Mouse (Mus musculus): ENCODE measurements around the gene Slc7a11.

Gene Slc7a11

DNA sequence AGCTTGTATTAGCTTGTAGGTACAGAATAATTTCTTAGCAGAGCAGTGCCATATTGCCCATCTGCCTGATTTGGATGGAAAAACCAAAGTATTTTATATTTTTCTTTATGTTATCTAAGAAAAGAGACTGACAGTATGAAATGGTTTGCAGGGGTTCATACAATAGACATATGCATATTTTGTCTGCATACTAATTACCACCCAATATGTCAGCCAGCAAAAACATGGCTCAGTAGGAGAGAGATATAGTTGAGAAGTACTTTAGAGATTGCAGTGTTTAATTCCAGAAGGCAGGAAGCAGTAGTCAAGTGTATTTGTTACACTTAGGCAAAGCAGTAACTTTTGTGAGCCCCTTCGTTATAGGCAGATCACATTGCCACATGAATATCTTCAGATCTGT lies 182.7 kb downstream of the Slc7a11 start:
- in situ Hi-C loops (cut with MboI; ENCODE audit: low pct_unique_long_range_greater_than_20kb in 1 of 2, low sequenced_read_pairs in 2 of 2, unreplicated experiment in 1 of 2), result no loop called here

DNA sequence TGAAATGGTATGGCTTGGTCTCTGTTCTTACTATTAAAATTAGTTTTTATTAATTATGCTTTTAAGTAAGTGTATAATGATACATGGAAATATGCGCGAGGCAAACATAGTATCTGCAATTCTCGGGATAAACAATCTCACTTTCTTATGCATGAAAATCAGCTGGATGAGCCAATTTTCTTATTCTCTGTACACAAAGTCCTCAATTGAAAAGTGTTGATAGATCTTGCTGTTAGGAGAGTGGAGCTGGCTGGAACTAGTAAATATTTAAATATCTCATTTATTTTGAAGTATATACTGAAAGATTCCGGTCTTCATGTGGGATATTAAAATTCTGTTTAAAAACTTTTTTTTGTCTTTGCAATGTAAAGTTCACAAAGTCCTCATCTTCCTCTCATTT lies 184.6 kb downstream of the Slc7a11 start:
- in situ Hi-C loops (cut with MboI; ENCODE audit: low pct_unique_long_range_greater_than_20kb in 1 of 2, low sequenced_read_pairs in 2 of 2, unreplicated experiment in 1 of 2), result no loop called here

DNA sequence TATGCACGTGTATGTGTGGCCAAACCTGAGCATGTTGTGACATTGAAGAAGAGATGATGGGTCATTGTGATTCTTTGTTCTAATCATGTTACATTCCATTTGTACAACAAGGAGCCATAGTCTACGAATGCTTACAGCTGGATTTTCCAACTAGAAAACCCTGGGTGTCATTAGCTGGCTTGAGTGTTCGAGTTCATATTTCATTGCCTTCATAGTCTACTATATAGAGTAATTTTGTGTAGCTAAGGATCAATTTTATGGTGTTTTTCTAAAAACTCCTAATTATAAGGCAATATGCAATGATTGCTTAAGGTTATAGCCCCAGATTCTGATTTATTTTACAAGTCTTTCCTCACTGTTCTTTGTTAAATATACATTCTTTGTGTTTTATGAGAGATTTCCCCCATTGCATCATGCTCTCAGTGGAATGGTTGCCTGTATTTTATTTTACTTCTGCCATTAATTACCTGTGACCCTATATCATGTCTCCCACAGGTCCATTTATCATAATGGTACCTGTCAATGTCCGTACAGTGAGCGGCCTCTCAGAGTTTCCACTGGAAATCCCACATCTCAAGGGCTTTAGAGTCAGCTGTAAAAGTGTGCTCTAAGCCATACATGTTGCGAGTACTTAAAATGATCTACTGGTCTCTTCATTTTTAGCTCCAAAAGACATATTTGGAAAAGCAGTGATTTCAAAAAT lies 193.7 kb downstream of the Slc7a11 start:
- in situ Hi-C loops (cut with MboI; ENCODE audit: low pct_unique_long_range_greater_than_20kb in 1 of 2, low sequenced_read_pairs in 2 of 2, unreplicated experiment in 1 of 2), result no loop called here

DNA sequence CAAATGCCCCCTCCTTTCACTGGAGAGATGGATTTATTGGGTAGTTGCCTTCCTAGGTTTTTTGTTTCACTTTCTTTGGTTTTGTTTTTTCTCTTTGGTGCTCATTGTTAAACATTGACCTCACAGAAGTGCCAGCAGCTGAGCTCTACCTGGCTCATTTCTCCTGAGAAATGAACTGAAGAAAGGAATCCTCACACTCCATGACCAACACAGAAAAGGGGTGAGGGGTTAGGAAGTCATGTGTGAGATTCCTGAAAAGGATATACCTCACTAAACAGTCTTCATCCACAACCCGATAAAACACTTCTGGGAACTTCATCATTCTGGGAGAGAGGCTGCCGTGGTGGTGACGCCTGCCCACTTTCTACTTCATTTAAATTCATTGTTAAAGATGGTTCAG lies 207.4 kb downstream of the Slc7a11 start:
- in situ Hi-C loops (cut with MboI; ENCODE audit: low pct_unique_long_range_greater_than_20kb in 1 of 2, low sequenced_read_pairs in 2 of 2, unreplicated experiment in 1 of 2), result no loop called here

DNA sequence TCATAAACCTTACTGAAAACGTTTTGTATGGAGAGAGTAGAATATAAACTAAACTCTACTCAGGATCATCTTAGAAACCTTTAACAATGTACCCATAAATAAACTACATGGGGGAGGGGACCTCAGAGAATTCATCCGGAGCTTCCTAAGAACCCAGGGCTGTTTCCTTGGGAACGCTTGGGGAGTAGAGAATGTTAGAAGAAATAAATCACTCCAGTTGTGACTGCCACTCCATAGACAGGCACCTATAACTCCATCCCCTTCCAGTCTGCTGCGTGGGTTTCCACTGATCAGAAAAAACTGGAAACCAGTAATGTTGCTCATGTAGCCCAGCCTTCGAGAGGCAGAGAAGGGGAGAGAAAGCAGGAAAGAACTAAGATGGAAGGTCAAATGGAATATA lies 210.3 kb downstream of the Slc7a11 start:
- in situ Hi-C loops (cut with MboI; ENCODE audit: low pct_unique_long_range_greater_than_20kb in 1 of 2, low sequenced_read_pairs in 2 of 2, unreplicated experiment in 1 of 2), result no loop called here

DNA sequence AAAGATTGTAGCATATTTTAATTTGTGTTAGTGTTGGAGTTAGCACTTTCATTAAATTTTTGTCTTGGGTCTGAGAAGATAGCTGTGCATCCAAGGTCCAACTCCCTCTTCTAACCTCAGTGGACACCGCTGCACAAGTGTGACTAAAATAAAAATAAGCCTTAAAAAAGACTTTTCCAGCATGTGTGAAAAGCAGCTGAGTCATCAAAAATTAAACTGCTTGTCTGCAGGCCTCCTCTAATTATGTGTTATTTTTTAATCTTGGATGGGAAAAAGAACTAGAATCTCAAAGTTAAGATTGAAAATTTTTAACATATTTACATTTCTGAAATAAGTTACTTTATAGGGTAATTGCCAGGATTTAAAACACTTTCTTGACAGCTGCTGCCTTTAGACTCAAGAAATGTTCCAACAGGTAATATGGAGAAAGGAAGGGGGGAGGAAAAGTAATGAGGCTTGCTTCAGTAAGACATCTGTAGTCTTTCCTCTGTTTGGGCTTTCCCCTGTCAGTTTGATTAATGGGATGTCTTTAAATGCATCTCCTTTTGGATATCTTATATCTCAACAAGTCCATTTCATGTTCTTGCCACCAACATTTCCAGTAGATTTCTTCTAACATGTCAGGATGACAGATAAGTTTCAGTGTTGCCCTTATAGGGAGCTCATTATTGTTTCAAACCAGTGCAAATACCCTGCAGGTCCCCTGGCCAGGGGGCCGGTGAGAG lies 218.9 kb downstream of the Slc7a11 start:
- in situ Hi-C loops (cut with MboI; ENCODE audit: low pct_unique_long_range_greater_than_20kb in 1 of 2, low sequenced_read_pairs in 2 of 2, unreplicated experiment in 1 of 2), result no loop called here

DNA sequence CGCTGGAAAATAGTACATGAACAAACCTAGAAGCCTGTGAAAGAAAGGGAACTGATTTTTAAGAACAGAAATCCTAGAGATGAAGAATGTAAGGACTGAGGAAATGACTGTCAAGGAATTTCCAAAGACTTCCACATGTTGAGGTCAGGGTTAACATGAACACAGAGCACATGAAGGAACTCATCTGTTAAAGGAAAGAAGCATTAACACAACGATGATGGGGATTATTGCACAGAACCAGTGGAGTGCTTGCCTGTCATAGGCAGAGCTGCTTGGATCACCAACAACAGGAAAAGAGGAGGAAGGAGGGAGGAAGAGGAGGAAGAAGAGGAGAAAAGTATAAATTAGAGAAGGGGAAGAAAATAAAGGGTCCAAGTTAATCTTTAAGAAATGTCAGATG lies 223.0 kb downstream of the Slc7a11 start:
- in situ Hi-C loops (cut with MboI; ENCODE audit: low pct_unique_long_range_greater_than_20kb in 1 of 2, low sequenced_read_pairs in 2 of 2, unreplicated experiment in 1 of 2), result no loop called here

DNA sequence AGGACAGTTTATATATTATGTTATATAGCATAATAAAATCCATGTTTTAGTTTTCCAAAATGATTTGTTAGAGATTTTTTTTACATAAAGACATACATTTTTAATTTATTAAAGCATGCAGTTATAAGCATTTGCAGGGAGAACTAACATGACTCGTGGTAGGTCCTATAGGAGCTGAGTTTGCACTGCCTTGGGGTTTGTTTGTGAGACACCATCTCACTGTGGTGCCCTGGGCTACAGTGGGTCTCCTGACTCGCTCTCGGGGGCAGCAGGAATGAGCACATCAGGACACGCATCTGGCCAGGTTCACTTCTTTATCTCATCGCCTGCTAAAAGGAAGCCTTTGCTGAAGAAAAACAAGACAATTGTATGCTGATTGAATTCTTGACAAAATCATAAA lies 257.0 kb downstream of the Slc7a11 start:
- in situ Hi-C loops (cut with MboI; ENCODE audit: low pct_unique_long_range_greater_than_20kb in 1 of 2, low sequenced_read_pairs in 2 of 2, unreplicated experiment in 1 of 2), result no loop called here

DNA sequence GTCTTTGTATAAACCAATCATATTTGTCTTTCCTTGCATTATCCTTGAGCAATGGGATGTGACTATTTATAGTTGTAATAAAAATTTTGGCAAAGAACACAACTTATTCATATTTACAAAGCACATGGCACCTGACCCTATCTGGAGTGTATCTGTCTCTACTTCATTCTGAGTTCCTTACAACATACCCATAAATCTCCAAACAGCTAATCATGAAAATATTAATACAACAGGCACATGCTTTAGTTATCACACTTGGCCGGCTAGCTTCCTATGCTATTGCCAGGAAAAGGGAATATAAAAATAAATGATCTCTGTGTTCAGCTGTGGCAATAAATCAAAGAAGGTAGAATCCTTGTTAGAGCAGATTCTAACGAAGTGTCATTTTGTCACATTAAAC lies 257.5 kb downstream of the Slc7a11 start:
- in situ Hi-C loops (cut with MboI; ENCODE audit: low pct_unique_long_range_greater_than_20kb in 1 of 2, low sequenced_read_pairs in 2 of 2, unreplicated experiment in 1 of 2), result no loop called here

DNA sequence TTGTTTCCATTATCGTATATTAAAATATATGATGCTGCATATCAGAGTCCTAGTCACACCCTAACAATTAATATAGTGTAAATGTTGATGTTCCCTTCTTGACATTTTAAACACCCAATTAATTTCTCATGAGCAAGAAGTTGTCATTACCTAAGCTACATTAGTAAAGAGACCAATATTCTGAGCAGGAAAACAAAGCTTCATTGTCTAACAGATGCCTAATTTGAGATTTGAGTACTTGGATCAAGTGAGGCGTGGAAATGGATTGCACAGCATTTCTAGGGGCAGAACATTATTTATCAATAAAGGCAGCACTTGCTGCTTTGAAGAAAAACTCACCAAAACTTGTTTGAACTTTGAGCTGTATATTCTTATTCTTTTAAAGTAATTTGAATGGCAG lies 282.7 kb downstream of the Slc7a11 start:
- in situ Hi-C loops (cut with MboI; ENCODE audit: low pct_unique_long_range_greater_than_20kb in 1 of 2, low sequenced_read_pairs in 2 of 2, unreplicated experiment in 1 of 2), result no loop called here

DNA sequence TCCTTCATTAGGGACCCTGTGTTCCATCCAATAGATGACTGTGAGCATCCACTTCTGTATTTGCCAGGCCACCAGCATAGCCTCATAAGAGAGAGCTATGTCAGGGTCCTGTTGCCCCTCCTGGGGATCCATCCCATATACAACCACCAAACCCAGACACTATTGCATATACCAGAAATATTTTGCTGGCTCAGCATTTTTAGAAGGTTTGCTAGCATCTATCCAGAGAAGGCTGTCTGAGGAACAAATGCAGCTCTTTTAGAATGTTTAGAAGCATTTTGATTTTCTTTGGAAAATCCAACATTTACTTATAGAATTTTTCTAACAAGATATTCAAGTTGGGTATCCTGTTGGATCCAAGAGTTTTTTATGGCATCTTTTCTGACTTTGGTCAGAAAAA lies 299.3 kb downstream of the Slc7a11 start:
- in situ Hi-C loops (cut with MboI; ENCODE audit: low pct_unique_long_range_greater_than_20kb in 1 of 2, low sequenced_read_pairs in 2 of 2, unreplicated experiment in 1 of 2), result no loop called here

DNA sequence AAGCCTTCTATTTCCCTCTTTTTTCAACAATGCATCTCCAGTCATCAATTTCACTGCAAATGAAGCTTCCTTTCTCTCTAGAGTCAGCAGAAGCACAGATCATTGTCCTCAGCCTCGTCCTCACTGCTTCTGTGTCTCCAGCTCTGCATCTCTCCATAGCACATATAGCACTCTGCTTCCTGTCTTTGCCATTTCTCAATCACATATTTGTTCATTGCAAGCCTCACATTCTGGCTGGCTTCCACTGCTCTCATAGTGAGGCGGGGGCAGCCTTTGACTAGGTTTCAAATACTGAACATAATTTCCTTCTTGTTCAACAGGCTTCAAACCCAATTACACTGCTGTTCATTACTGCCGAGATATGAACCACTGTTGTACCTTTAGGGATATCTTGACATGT lies 305.1 kb downstream of the Slc7a11 start:
- in situ Hi-C loops (cut with MboI; ENCODE audit: low pct_unique_long_range_greater_than_20kb in 1 of 2, low sequenced_read_pairs in 2 of 2, unreplicated experiment in 1 of 2), result no loop called here

DNA sequence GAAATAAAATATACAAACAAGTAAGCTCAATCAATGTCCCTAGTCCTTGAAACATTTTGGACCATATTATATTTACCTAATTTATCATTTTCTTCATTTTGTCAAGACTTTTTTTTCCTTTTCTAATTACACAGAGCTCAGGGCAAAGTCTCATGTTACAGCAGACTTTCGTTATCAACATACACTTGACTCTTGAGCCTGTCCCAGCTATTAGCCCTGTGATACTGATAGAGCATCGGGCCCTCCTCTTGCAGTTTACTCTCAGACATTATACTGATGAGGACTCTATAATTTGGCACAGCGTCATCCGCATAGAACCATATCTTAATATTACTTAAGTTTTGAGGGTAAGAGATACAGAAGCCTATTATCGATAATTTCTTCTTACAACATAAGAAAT lies 311.2 kb downstream of the Slc7a11 start:
- in situ Hi-C loops (cut with MboI; ENCODE audit: low pct_unique_long_range_greater_than_20kb in 1 of 2, low sequenced_read_pairs in 2 of 2, unreplicated experiment in 1 of 2), result no loop called here

DNA sequence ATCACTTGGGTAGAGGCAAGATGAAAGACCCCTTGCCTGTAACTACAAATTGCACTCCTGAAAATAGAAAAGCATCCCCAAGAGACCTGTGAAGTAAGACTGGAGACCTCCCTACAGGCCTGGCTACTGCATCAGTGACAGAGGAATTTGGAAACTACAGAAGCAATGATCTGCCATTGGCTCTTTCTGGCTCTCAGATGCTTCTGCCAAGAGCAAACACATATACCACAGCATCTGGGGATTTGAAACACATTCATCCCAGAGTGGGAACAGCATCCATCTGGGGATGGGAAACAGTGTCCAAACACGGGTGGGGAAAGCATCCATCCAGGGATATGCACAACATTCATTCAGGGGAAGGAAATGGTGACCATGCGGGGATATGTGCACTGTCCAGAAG lies 313.1 kb downstream of the Slc7a11 start:
- in situ Hi-C loops (cut with MboI; ENCODE audit: low pct_unique_long_range_greater_than_20kb in 1 of 2, low sequenced_read_pairs in 2 of 2, unreplicated experiment in 1 of 2), result no loop called here

DNA sequence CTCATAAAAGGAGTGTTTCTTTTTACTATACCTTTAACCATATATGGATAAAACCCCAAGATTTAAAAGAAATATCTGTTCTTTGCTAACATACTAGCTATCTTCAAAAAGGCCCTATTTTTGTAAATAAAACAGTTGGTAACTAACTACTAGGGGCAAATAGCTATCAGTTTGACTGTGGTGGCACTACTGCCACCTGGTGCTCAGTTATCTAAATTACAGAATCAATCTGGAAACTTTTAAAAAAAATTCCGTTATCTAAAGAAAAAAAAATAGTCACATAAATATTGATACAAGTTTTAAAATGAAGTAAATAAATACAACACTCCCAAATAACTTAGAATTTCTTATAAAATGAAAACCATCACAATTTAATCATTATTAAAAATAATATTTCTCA lies 322.4 kb downstream of the Slc7a11 start:
- in situ Hi-C loops (cut with MboI; ENCODE audit: low pct_unique_long_range_greater_than_20kb in 1 of 2, low sequenced_read_pairs in 2 of 2, unreplicated experiment in 1 of 2), result no loop called here

DNA sequence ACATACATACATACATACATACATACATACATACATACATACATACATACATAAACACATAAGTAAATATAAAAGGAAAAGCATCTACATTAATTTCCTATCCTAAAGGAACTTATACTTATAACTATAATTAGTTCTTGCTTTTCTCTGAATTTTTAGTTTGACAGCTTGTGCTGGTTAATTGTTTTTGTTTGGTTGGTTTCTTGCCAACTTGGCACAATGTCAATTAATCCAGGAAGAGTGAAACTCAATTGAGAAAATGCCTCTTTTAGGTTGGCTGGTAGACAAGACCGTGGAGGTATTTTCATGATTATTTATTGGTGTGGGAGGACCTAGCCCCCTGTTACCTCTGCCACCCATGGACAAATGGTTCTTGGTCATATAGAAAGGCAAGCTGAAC lies 327.1 kb downstream of the Slc7a11 start:
- in situ Hi-C loops (cut with MboI; ENCODE audit: low pct_unique_long_range_greater_than_20kb in 1 of 2, low sequenced_read_pairs in 2 of 2, unreplicated experiment in 1 of 2), result no loop called here

DNA sequence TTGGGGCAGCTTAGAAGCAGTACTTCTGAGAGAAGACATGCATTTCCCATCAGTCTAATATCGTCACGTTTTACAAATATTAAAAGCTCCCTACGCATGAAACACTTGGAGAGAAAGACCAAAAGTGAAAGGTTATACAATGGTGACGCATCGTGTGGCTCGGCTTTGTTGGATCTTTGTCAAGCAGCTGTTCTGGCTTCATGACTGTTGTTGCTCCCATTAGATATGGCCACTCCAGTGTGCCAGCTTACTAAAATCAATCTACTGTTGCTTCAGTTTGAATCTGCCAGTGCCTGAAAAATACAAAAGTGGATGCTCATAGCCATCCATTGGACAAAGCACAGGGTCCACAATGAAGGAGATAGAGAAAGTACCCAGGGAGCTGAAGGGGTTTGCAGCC lies 337.9 kb downstream of the Slc7a11 start:
- in situ Hi-C loops (cut with MboI; ENCODE audit: low pct_unique_long_range_greater_than_20kb in 1 of 2, low sequenced_read_pairs in 2 of 2, unreplicated experiment in 1 of 2), result no loop called here

DNA sequence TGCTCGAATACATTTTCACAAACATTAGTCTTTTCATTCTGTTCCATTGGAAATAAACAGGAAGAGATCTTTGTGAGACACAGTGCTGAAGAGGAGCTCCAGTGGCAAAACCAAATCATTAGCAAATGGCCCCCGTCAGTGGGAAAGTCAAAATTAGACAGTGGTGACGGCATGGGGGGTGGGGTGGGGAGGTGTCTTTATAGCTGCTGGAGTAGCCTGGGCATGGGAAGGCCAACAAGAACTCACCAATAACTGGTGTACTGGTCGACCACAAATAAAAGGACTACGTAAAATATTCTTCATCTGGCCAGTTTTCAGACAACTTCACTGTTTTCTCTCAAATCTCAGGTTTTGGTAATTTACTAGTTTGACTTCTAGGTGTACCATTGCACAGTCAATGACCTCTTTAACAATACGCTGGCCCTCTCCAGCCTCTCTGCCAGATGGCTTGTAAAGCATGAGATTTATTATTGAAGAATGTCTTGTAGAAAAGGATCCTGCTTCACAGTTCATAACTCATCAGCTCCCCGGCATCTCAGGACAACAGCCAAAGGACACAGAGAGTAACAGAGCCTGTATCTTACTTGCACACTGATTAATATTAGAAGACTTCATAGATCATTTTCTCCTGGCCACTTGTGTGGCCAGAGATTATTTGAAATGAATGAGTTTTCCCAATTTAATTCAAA lies 348.9 kb downstream of the Slc7a11 start:
- in situ Hi-C loops (cut with MboI; ENCODE audit: low pct_unique_long_range_greater_than_20kb in 1 of 2, low sequenced_read_pairs in 2 of 2, unreplicated experiment in 1 of 2), result no loop called here

DNA sequence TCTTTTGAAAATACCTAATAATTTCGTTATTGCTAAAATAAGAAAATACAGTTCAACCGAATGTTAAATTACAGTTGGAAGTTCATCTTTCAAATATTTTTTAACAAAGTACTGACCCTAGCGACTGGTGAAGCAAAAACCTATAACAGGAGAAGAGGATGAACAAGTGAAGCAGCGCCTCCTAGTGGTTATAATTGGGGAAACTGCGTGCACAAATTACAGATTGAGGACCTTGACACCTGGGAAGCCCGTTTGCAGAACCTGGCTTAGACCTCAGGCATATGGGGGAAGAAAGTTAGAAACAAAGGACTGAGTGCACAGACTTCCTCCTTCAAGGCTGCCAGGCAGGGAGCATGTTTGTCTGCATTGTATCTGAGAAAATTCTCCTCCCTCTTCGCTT lies 366.4 kb downstream of the Slc7a11 start:
- in situ Hi-C loops (cut with MboI; ENCODE audit: low pct_unique_long_range_greater_than_20kb in 1 of 2, low sequenced_read_pairs in 2 of 2, unreplicated experiment in 1 of 2), result no loop called here

DNA sequence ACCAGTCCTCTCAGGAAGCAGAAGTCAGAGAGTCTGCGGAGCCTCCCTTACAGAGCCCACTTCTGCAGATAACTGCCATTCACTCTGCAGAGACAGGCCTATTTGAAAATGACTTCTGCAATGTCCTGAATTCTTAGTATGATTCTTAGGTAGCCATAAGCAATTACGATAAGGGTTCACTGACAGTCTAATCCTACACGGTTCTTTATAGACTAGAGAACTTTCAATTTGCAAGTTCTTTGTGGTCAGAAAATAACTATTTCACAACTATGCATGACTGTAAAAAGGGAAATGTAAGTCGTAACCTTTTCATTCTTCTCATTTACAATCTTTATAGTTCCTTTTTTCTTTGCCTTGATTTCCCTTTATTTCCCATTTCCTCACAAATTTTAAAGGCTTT lies 380.0 kb downstream of the Slc7a11 start:
- in situ Hi-C loops (cut with MboI; ENCODE audit: low pct_unique_long_range_greater_than_20kb in 1 of 2, low sequenced_read_pairs in 2 of 2, unreplicated experiment in 1 of 2), result no loop called here

Measured in mouse embryonic stem cell (cell line).